Mouse (Mus musculus): ENCODE results near the gene Lgsn. TPM values are rescaled to one million over a fixed set of nuclear protein-coding genes. Genes with fewer than 3 reads are reported as not detected.

Gene Lgsn
- total RNA-seq, 2 experiments from 2014 or later: not detected

- DNase-seq: no peak
Observed at GRCm38 (mm10) chr1:31220599-31221250, 44.5 kb downstream of the Lgsn start.

DNA sequence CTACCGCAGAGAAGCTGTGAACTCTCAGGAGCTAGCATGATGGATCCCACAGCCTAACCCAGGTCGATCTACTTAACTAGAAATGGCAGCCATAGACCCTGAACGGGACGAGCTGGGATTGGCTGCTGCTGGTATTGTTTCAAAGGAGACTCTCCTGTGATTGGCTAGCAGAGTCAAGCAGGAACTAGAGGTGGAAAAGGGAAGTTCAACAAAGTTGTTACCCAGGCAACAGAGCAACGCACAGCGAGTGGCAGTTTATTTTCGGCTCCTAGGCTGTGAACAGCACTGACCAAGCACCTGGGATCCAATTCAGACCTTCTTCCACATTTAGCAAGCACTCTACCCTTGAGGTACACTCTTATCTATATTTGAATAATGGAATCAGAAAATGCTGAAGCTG is 46.4 kb downstream of the Lgsn start, which contains the start of the genes 4931428L18Rik and Pih1d3:
4931428L18Rik (minus strand) TSS at position 121 of the 400 bp plus-strand sequence.
Pih1d3 (plus strand) TSS at position 275 of the 400 bp plus-strand sequence.
- no peak for DNase-seq

GRCm38 (mm10) chr1:31233319-31234036 is 57.3 kb downstream of the Lgsn start:
- DNase-seq: no peak

Other genes with a start within 250 kb of the Lgsn start
- gene AC153137.1, start 198.4 kb upstream of the Lgsn start, total RNA-seq (2021): not detected
- gene 4931428L18Rik, start 46.3 kb downstream of the Lgsn start, total RNA-seq (2021): not detected
- gene Pih1d3, start 46.4 kb downstream of the Lgsn start, total RNA-seq (2021): not detected